In the genomic region with DNA sequence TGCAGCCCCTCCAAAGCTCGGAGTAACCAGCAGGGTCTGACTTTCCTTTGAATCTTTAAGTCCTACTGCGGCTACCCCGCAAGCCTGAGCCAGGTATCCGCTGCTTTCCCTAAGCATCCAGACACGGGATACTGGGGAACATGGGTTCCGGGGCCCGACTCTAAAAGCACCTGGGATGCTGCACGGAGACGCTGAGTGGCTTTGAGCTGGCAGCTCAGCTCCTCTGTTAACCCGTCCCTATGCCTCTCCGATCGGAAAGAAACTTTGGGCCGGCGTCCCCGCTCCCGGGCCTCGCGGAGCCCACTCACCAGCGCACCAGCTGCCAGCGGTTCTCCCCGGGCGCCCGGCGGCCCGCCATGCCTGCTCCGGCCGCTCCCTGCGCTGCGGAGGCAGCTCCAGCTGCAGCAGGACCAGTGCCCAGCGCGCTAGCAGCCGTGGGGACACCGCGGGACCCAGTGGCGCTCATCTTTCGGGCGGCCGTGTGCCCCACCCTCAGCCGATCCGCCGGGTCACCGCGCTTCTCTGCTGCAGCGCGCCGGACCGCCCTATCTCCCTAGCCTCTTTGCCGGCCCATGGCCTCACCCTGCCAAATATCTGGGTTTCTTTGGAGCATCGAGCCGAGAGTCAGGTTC, we compare ENCODE assay signal across 8 mouse cellular contexts. TPM values are rescaled to one million over a fixed set of nuclear protein-coding genes. Genes with fewer than 3 reads are reported as not detected.
A peak's percentile ranks its signal among the peaks of the same experiment; 100 is the strongest.
DNase-seq lines count a peak whose midpoint lies in the region; ATAC-seq lines count a peak whose summit lies in the region.
"Had no signal": no experiment of that assay in that cellular context is flagged by ENCODE, and none has a peak within 500 bp of the region (broad histone marks: within the 10 kb centered on the region; RNA-seq: fewer than 3 reads in every experiment).

A gene (minus strand): TSS at position 371 of the 632 bp plus-strand sequence.

- WGBS in heart, embryonic 14.5 days = under 1% methylated on average over 50 of the region's 50 CpGs
- 1% methylated on average over 50 of the region's 50 CpGs for WGBS in midbrain, embryonic 15.5 days

- H3K27me3 ChIP-seq in heart, embryonic 14.5 days (ENCODE audit: control insufficient read depth, insufficient read depth, low read length) = peaks cover 47% of the 10 kb centered on the region
- peaks cover 34% of the 10 kb centered on the region for H3K27me3 ChIP-seq in midbrain, embryonic 15.5 days (replicated peaks)

- DNase-seq in ovary, postnatal 36 days (ENCODE audit: low spot score) = peak; percentile 21
- no peak for DNase-seq in ovary, postnatal 10 days (ENCODE audit: low spot score)
- peak; percentile 53 for DNase-seq in embryo, embryonic 11 days
- DNase-seq in layer of hippocampus, postnatal 25 days (ENCODE audit: extremely low spot score in 1 of 2, low spot score in 1 of 2) = no peak
- no peak for DNase-seq in yolk sac, embryonic 10.5 days (ENCODE audit: low spot score)

- peaks cover 2 to 12% of the 10 kb centered on the region in 2 experiments; a peak in 2 of 4 replicates for H3K4me1 ChIP-seq in heart, embryonic 14.5 days (ENCODE audit: control insufficient read depth in 2 of 2, insufficient read depth in 2 of 2, low read length in 2 of 2)
- H3K4me1 ChIP-seq in midbrain, embryonic 15.5 days = peaks cover 9% of the 10 kb centered on the region

- no peaks in the 10 kb centered on the region for H3K36me3 ChIP-seq in heart, embryonic 14.5 days (ENCODE audit: control insufficient read depth, insufficient read depth, low read length)
- H3K36me3 ChIP-seq in midbrain, embryonic 15.5 days (replicated peaks) = no peaks in the 10 kb centered on the region

- peak within 1 kb of the TSS; percentile 39 to 44 for H3K4me3 ChIP-seq in heart, embryonic 14.5 days (ENCODE audit: control insufficient read depth in 1 of 2, insufficient read depth in 1 of 2, low read depth in 1 of 2, low read length in 2 of 2)
- H3K4me3 ChIP-seq in midbrain, embryonic 15.5 days = peak within 1 kb of the TSS; percentile 43
- H3K4me3 ChIP-seq: erythroblast, embryonic 14.5 days had no signal

- ATAC-seq in heart, embryonic 14.5 days (ENCODE audit: insufficient number of reproducible peaks, insufficient read depth, low FRiP score, low read depth) = no peak
- peak; percentile 30; the same call in 1 of the 2 replicates for ATAC-seq in midbrain, embryonic 15.5 days (replicated peaks)

- peak within 1 kb of the TSS; percentile 86 for H3K4me2 ChIP-seq in heart, embryonic 14.5 days (ENCODE audit: low read length)
- peak within 1 kb of the TSS; percentile 84 for H3K4me2 ChIP-seq in midbrain, embryonic 15.5 days

- H3K27ac ChIP-seq in heart, embryonic 14.5 days (replicated peaks in 1 of 2; ENCODE audit: control insufficient read depth in 1 of 2, insufficient read depth in 1 of 2, low read depth in 2 of 2, low read length in 2 of 2) = no peak within 1 kb of the TSS
- no peak within 1 kb of the TSS for H3K27ac ChIP-seq in midbrain, embryonic 15.5 days

- H3K9me3 ChIP-seq in heart, embryonic 14.5 days (ENCODE audit: control insufficient read depth, low read length) = no peaks in the 10 kb centered on the region
- H3K9me3 ChIP-seq in midbrain, embryonic 15.5 days = no peaks in the 10 kb centered on the region

- H3K9ac ChIP-seq in heart, embryonic 14.5 days (ENCODE audit: low read length) = peak within 1 kb of the TSS; percentile 55
- H3K9ac ChIP-seq in midbrain, embryonic 15.5 days = peak within 1 kb of the TSS; percentile 43

RNA-seq across cellular contexts. Expression of the gene that starts here (rescaled TPM):
- 4.3 and 4.7 TPM in 2 replicates for polyA plus RNA-seq in heart, embryonic 14.5 days (2014; fragmentation: Nextera tagmentation; extraction: Ambion mirVana)
- 100 to 1,000 TPM; 139 to 144 TPM for total RNA-seq in layer of hippocampus, postnatal 25 days (2021)
- polyA plus RNA-seq in midbrain, embryonic 15.5 days (2015; fragmentation: Nextera tagmentation; extraction: Ambion mirVana) = 14.5 and 15.8 TPM in 2 replicates

Comparison
In these comparisons a context has a peak if more than half of its experiments do, and no peak if none do; other contexts are left out.
1. DNase-seq: peak in ovary, postnatal 36 days (single experiment) and embryo, embryonic 11 days (single experiment); none in ovary, postnatal 10 days (single experiment), layer of hippocampus, postnatal 25 days (0 of 2) and yolk sac, embryonic 10.5 days (single experiment).